Mouse (Mus musculus) cortical plate, adult 2 months (tissue): Measurements from ENCODE around the gene Sdk1.

ENCODE experiments used
- CTCF ChIP-seq: fragments of 200-500 bp; IDR thresholded peaks from 2 replicates; pipeline ENCODE4 v1.5.1; 2011; ENCODE audit warnings: mild to moderate bottlenecking, control low read depth, low read length; ENCODE audit not compliant: insufficient read depth; ENCODE audit errors: extremely low read depth
- POLR2A ChIP-seq: fragments of 200-500 bp; IDR thresholded peaks from 2 replicates; pipeline ENCODE4 v1.6.1; 2011; ENCODE audit warnings: mild to moderate bottlenecking, low read length, control low read depth; ENCODE audit not compliant: insufficient read depth; ENCODE audit errors: extremely low read depth

GRCm38 (mm10) chr5:141730006-141730405, 488.7 kb downstream of the Sdk1 start:
- TF ChIP-seq CTCF: no peak
- TF ChIP-seq POLR2A: no peak
